Mouse (Mus musculus): Measurements from ENCODE around the gene Mnt. TPM values are rescaled to one million over a fixed set of nuclear protein-coding genes. Genes with fewer than 3 reads are reported as not detected.

Mnt gene
- polyA plus RNA-seq, 1 experiment from 2014 or later = 6.0 TPM

DNA sequence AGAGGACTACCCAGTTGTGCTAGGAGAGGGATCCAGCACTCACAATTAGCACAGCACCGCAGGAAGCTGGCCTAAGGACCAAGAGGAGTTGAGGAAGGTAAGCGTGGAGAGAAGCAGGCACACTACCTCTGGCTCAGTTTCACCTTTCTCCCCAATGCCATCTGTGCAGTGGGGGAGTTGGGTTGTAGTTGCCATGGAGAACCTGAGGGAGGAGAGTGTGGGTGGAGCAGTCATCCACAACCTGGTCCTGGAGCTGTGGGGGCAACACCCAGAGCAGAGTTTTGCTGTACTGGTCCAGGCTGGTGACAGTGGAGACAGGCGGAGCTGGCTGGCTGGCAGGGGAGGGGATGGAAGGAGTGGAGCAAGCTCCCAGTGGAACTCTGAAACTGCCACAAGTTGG is 43.9 kb downstream of the Mnt start:
- no peak overlapping the region for H3K4me3 ChIP-seq
- ATAC-seq (ENCODE audit: insufficient number of reproducible peaks, insufficient read depth, low FRiP score, low TSS enrichment, low read depth) = no peak
- H3K36me3 ChIP-seq = no peaks in the 10 kb centered on the region
- whole genome bisulfite sequencing = 42% methylated on average over 3 of the region's 3 CpGs
- no peaks in the 10 kb centered on the region for H3K27me3 ChIP-seq
- 0 out of 2 replicates have a peak overlapping the region, but pooled peaks have one; percentile 16 for H3K9ac ChIP-seq
- peak overlapping the region; percentile 68; the same call in 1 of the 2 replicates for H3K27ac ChIP-seq
- peaks cover 26% of the 10 kb centered on the region for H3K4me1 ChIP-seq
- no peaks in the 10 kb centered on the region for H3K9me3 ChIP-seq
- no peak overlapping the region for H3K4me2 ChIP-seq

DNA sequence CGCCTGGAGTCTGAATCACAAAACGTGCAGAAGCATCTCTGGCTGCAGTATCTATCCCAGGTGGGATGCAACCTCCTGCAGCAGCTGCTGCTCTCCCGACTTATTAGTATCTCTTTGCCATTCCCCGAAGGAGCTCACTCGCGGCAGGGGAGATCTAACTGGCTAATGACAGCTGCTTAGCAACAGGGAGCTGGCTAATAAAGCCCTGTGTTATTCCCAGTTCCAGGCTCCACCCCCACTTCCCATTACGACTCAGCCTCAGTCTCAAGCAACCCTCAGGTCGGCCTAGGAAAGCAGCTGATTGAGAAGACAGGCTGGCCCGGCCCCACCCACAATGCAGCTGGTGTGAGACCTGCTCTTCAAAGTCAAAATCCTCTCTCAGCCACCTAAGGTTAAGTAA is 46.1 kb downstream of the Mnt start:
- WGBS = 1% methylated on average over 9 of the region's 9 CpGs
- Histone ChIP-seq H3K27ac (no peak overlapping the region), H3K36me3 (no peaks in the 10 kb centered on the region), H3K4me1 (peaks cover 25% of the 10 kb centered on the region), H3K9ac (0 out of 2 replicates have a peak overlapping the region, but pooled peaks have one; percentile 27), H3K9me3 (no peaks in the 10 kb centered on the region), H3K4me3 (peak overlapping the region; percentile 6; the same call in 1 of the 2 replicates), H3K27me3 (no peaks in the 10 kb centered on the region), H3K4me2 (peak overlapping the region; percentile 37)
- ATAC-seq (ENCODE audit: insufficient number of reproducible peaks, insufficient read depth, low FRiP score, low TSS enrichment, low read depth) = no peak

DNA sequence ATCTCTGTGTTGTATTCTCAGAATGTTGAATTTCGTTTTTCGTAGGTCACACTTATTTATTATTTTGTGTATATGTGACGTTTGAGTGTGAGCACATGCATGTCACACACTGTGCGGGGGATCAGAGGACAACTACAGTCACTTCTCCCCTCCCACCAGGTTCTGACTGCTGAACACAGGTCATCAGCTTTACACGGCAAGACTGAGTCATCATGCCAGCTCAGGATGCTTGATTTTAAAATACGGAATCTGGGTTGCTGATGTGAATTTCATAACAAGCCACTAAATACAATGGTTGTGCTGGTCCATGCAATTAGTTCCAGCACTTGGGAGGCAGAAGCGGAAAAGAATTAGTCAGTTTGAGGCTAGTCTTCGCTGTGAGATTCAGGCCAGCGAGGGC is 50.3 kb downstream of the Mnt start:
- H3K27ac ChIP-seq = peak overlapping the region; percentile 48; the same call in 1 of the 2 replicates
- ATAC-seq (ENCODE audit: insufficient number of reproducible peaks, insufficient read depth, low FRiP score, low TSS enrichment, low read depth) = no peak
- no peaks in the 10 kb centered on the region for H3K9me3 ChIP-seq
- peaks cover 17% of the 10 kb centered on the region for H3K4me1 ChIP-seq
- no peak overlapping the region for H3K4me2 ChIP-seq
- no peak overlapping the region for H3K4me3 ChIP-seq
- H3K27me3 ChIP-seq = no peaks in the 10 kb centered on the region
- WGBS = 86% methylated on average over 9 of the region's 9 CpGs
- 0 out of 2 replicates have a peak, but pooled peaks cover 7% of the 10 kb centered on the region for H3K36me3 ChIP-seq
- no peak overlapping the region for H3K9ac ChIP-seq

DNA sequence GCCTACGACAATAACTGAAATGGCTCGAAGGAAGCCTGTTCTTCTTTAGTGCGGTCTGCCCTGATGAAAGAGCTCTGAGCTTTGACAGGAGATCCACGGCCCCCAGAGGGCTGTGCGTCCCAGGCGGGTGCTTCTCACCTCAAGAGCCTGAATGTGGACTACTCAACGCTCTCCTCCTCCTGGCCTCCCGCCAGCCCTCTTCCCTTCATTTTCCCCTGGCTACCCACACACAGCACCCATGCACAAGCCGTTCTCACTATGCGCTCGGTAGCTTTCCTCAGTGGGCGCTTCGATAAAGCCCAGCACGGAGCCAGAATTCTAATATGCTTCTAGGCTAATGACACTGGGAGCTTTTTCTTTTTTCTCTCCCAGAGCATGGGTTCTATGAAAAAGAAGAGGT is 51.3 kb downstream of the Mnt start:
- Histone ChIP-seq H3K27me3 (no peaks in the 10 kb centered on the region), H3K27ac (peak overlapping the region; percentile 48), H3K4me1 (peaks cover 9% of the 10 kb centered on the region), H3K4me3 (no peak overlapping the region), H3K4me2 (no peak overlapping the region), H3K36me3 (0 out of 2 replicates have a peak, but pooled peaks cover 7% of the 10 kb centered on the region), H3K9ac (0 out of 2 replicates have a peak overlapping the region, but pooled peaks have one; percentile 2), H3K9me3 (no peaks in the 10 kb centered on the region)
- WGBS = 76% methylated on average over 14 of the region's 14 CpGs
- ATAC-seq (ENCODE audit: insufficient number of reproducible peaks, insufficient read depth, low FRiP score, low TSS enrichment, low read depth) = no peak

DNA sequence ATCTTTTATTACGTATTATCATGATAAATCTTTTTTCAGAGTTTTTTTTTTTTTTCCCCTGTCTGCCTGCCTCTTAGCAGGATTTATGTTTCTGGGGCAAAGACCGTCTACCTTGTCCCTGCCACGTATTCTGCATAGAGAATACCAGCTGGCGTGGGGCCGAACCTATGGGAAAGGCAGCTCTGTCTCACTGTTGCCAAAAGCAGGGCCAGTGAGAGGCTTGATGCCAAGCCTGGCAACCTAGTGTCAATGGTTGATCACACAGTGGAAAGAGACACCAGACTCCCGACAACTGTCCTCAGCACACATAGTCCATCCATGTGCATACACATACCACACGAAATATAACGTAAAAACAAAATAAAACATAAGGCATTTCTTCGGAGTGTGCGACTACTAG is 52.4 kb downstream of the Mnt start:
- Histone ChIP-seq H3K27me3 (no peaks in the 10 kb centered on the region), H3K4me3 (no peak overlapping the region), H3K27ac (no peak overlapping the region), H3K4me1 (peaks cover 9% of the 10 kb centered on the region; the same call in 1 of the 2 replicates), H3K9ac (no peak overlapping the region), H3K9me3 (no peaks in the 10 kb centered on the region), H3K36me3 (0 out of 2 replicates have a peak, but pooled peaks cover 7% of the 10 kb centered on the region), H3K4me2 (no peak overlapping the region)
- 94% methylated on average over 10 of the region's 10 CpGs for WGBS
- ATAC-seq (ENCODE audit: insufficient number of reproducible peaks, insufficient read depth, low FRiP score, low TSS enrichment, low read depth) = no peak

DNA sequence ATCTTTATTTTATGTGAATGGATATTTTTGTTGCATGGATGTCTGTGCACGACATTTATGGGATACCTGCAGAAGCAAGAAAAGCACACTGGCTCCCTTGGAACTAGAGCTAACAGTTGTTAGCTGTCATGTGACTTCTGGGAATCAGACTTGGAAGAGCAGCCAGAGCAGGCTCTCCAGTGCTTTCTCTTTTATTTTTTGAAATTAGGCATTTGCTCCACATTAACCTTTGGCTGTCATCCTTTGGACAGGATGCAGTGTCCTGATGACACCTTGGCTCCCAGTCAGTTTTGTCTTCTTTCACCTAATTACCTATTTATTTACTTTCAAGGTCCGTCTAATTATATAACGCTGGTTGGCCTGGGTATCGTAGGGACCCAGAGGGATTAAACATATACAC is 63.9 kb downstream of the Mnt start:
- Histone ChIP-seq H3K9me3 (no peaks in the 10 kb centered on the region), H3K9ac (no peak overlapping the region)
- ATAC-seq (ENCODE audit: insufficient number of reproducible peaks, insufficient read depth, low FRiP score, low TSS enrichment, low read depth) = no peak

More for the DNA sequence above, 63.9 kb downstream of the Mnt start:
- H3K27ac ChIP-seq = no peak overlapping the region
- H3K4me2 ChIP-seq = no peak overlapping the region
- H3K27me3 ChIP-seq = no peaks in the 10 kb centered on the region
- no peak overlapping the region for H3K4me3 ChIP-seq
- peaks cover 15% of the 10 kb centered on the region for H3K4me1 ChIP-seq
- 85% methylated on average over 4 of the region's 4 CpGs for WGBS
- H3K36me3 ChIP-seq = peaks cover 6% of the 10 kb centered on the region

Small RNA genes within 50 kb of the gene (microRNA-seq; reads per million reads assigned to microRNA genes)
- gene Mir6926 = not detected

Other genes starting within 250 kb of the Mnt start
- 1.1 and 1.9 TPM in 2 replicates for gene Rap1gap2, start 220.0 kb upstream of the Mnt start, polyA plus RNA-seq (2015; fragmentation: Nextera tagmentation; extraction: Ambion mirVana)
- gene Ccdc92b, start 211.3 kb upstream of the Mnt start, polyA plus RNA-seq (2015; fragmentation: Nextera tagmentation; extraction: Ambion mirVana) = 0.48 and 0.50 TPM in 2 replicates
- 22.5 and 22.7 TPM in 2 replicates for gene Cluh, start 181.4 kb upstream of the Mnt start, polyA plus RNA-seq (2015; fragmentation: Nextera tagmentation; extraction: Ambion mirVana)
- gene Pafah1b1, start 106.2 kb upstream of the Mnt start, polyA plus RNA-seq (2015; fragmentation: Nextera tagmentation; extraction: Ambion mirVana) = 54.3 and 55.0 TPM in 2 replicates
- 58.4 and 61.8 TPM in 2 replicates for gene Mettl16, start 60.1 kb upstream of the Mnt start, polyA plus RNA-seq (2015; fragmentation: Nextera tagmentation; extraction: Ambion mirVana)
- gene Sgsm2, start 66.1 kb downstream of the Mnt start, polyA plus RNA-seq (2015; fragmentation: Nextera tagmentation; extraction: Ambion mirVana) = 4.6 and 4.7 TPM in 2 replicates
- 40.1 and 42.4 TPM in 2 replicates for gene Tsr1, start 67.2 kb downstream of the Mnt start, polyA plus RNA-seq (2015; fragmentation: Nextera tagmentation; extraction: Ambion mirVana)
- gene Smg6, start 94.9 kb downstream of the Mnt start, polyA plus RNA-seq (2015; fragmentation: Nextera tagmentation; extraction: Ambion mirVana) = 22.4 and 22.5 TPM in 2 replicates
- 29.9 and 30.6 TPM in 2 replicates for gene Srr, start 95.0 kb downstream of the Mnt start, polyA plus RNA-seq (2015; fragmentation: Nextera tagmentation; extraction: Ambion mirVana)

Measured in embryonic facial prominence, embryonic 13.5 days (tissue).